Comparison of ENCODE assay signal across 7 mouse cellular contexts in genomic region chr17:88440285-88441000, GRCm38 (mm10). TPM values are rescaled to one million over a fixed set of nuclear protein-coding genes. Genes with fewer than 3 reads are reported as not detected.
DNase-seq lines count a peak whose midpoint lies in the region; ATAC-seq lines count a peak whose summit lies in the region.

Gene Foxn2, plus strand, starts transcription at chr17:88440711.

- no peaks in the 10 kb centered on the region for H3K27me3 ChIP-seq in intestine, embryonic 15.5 days (replicated peaks)
- H3K27me3 ChIP-seq in midbrain, embryonic 10.5 days (ENCODE audit: low read depth, poor library complexity, severe bottlenecking), result peaks cover 14% of the 10 kb centered on the region

- peak within 1 kb of the TSS; percentile 98 for H3K9ac ChIP-seq in intestine, embryonic 15.5 days

- H3K36me3 ChIP-seq in intestine, embryonic 15.5 days, result no peaks in the 10 kb centered on the region
- no peaks in the 10 kb centered on the region for H3K36me3 ChIP-seq in midbrain, embryonic 10.5 days

- H3K9me3 ChIP-seq in intestine, embryonic 15.5 days, result no peaks in the 10 kb centered on the region
- H3K9me3 ChIP-seq in midbrain, embryonic 10.5 days (replicated peaks), result no peaks in the 10 kb centered on the region

- DNase-seq in adrenal gland, adult (ENCODE audit: inconsistent age in 2 of 2, low spot score in 1 of 2), result peak; percentile 96 to 99
- DNase-seq in embryo, embryonic 10.5 days (ENCODE audit: low spot score), result peak; percentile 95
- peak; percentile 97 for DNase-seq in gastrocnemius, postnatal 25 days
- peak; percentile 88 for DNase-seq in left cerebral cortex, postnatal 25 days (ENCODE audit: low spot score in 2 of 2)
- peak; percentile 97 for DNase-seq in midbrain, embryonic 10.5 days (ENCODE audit: low spot score)
- peak; percentile 92 for DNase-seq in right cerebral cortex, postnatal 4 days

- H3K4me3 ChIP-seq in intestine, embryonic 15.5 days (replicated peaks), result peak within 1 kb of the TSS; percentile 96
- H3K4me3 ChIP-seq in midbrain, embryonic 10.5 days, result peak within 1 kb of the TSS; percentile 88

- intact Hi-C loops in left cerebral cortex, postnatal 25 days (cut with DNase I), result loop anchor here (2.0 to 5.0 kb wide), 4 partner anchors 67 to 373 kb away; partner anchors contain the start of gene Fbxo11

- H3K27ac ChIP-seq in intestine, embryonic 15.5 days, result peak within 1 kb of the TSS; percentile 92
- peak within 1 kb of the TSS; percentile 97 for H3K27ac ChIP-seq in midbrain, embryonic 10.5 days (replicated peaks)

- peak; percentile 91 for ATAC-seq in intestine, embryonic 15.5 days

- under 1% methylated on average over 86 of the region's 93 CpGs for WGBS in intestine, embryonic 15.5 days
- WGBS in midbrain, embryonic 10.5 days, result under 1% methylated on average over 68 of the region's 93 CpGs

- 0 out of 2 replicates have a peak, but pooled peaks cover 7% of the 10 kb centered on the region for H3K4me1 ChIP-seq in intestine, embryonic 15.5 days (replicated peaks)
- H3K4me1 ChIP-seq in midbrain, embryonic 10.5 days, result peaks cover 14% of the 10 kb centered on the region

- peak within 1 kb of the TSS; percentile 84 for H3K4me2 ChIP-seq in intestine, embryonic 15.5 days (replicated peaks)

RNA-seq across cellular contexts. Expression of gene Foxn2, which starts in this region (rescaled TPM):
- total RNA-seq in gastrocnemius, postnatal 25 days (2021), result 10 to 100 TPM in 1 of 2 experiments, 1 to 10 TPM in 1; 9.3 to 10.9 TPM
- 16.2 and 16.4 TPM in 2 replicates for polyA plus RNA-seq in intestine, embryonic 15.5 days (2015; fragmentation: Nextera tagmentation; extraction: Ambion mirVana)
- 10 to 100 TPM; 15.2 to 15.4 TPM for total RNA-seq in left cerebral cortex, postnatal 25 days (2021)
- 12.3 and 12.5 TPM in 2 replicates for polyA plus RNA-seq in midbrain, embryonic 10.5 days (2016; fragmentation: Nextera tagmentation; extraction: Ambion mirVana)

Comparison
In these comparisons a context has a peak if more than half of its experiments do, and no peak if none do; other contexts are left out.
1. Peak in every context shown above with its lines: DNase-seq, ATAC-seq, H3K4me3 ChIP-seq and H3K27ac ChIP-seq.